ENCODE assay signal across 22 mouse cellular contexts in genomic region chr2:39156821-39157220, GRCm38 (mm10). TPM values are rescaled to one million over a fixed set of nuclear protein-coding genes. Genes with fewer than 3 reads are reported as not detected.
A peak's percentile ranks its signal among the peaks of the same experiment; 100 is the strongest.
DNase-seq lines count a peak whose midpoint lies in the region; ATAC-seq and TF ChIP-seq lines count a peak whose summit lies in the region.
"Had no signal": no experiment of that assay in that cellular context is flagged by ENCODE, and none has a peak within 500 bp of the region (broad histone marks: within the 10 kb centered on the region; RNA-seq: fewer than 3 reads in every experiment).

No protein-coding gene starts in this region.

- H3K4me2 ChIP-seq in CH12.LX (ENCODE audit: insufficient read depth, low read depth, poor library complexity, severe bottlenecking), result no peak overlapping the region
- H3K4me2 ChIP-seq: heart, embryonic 11.5 days; hindbrain, embryonic 15.5 days had no signal

- no peak overlapping the region for H3K27ac ChIP-seq in CH12.LX (ENCODE audit: insufficient read depth, low read depth)
- H3K27ac ChIP-seq: forebrain, embryonic 10.5 days; hindbrain, embryonic 15.5 days had no signal

- ATAC-seq in granulocyte monocyte progenitor cell, adult 5-6 weeks (replicated peaks; ENCODE audit: poor library complexity, severe bottlenecking), result peak; percentile 35
- ATAC-seq: forebrain, embryonic 14.5 days; forebrain, postnatal 0 days; intestine, postnatal 0 days had no signal

- no peaks in the 10 kb centered on the region for H3K79me2 ChIP-seq in CH12.LX (replicated peaks; ENCODE audit: control insufficient read depth, extremely low read depth, insufficient read depth, poor library complexity, severe bottlenecking)

- no peak for TF ChIP-seq POLR2A in CH12.LX (IDR thresholded peaks at IDR 0.05; ENCODE audit: low read depth, low read length)

- TF ChIP-seq RAD21 in CH12.LX (IDR thresholded peaks at IDR 0.05; ENCODE audit: low read depth, low read length), result no peak

- no peaks in the 10 kb centered on the region for H3K9me3 ChIP-seq in CH12.LX (replicated peaks; ENCODE audit: low read length)
- H3K9me3 ChIP-seq: forebrain, embryonic 10.5 days; G1E; hindbrain, embryonic 15.5 days had no signal

- dilution Hi-C loops in CH12.LX (cut with MboI; ENCODE audit: extremely low pct_ligation_motif_present, extremely low pct_unique_long_range_greater_than_20kb, low sequenced_read_pairs), result no loop called here

- no peak overlapping the region for H3K9ac ChIP-seq in CH12.LX (ENCODE audit: insufficient read depth, low read depth)
- H3K9ac ChIP-seq: forebrain, postnatal 0 days; hindbrain, embryonic 15.5 days had no signal

- H3K27me3 ChIP-seq in CH12.LX (replicated peaks), result no peaks in the 10 kb centered on the region
- H3K27me3 ChIP-seq: hindbrain, embryonic 15.5 days had no signal

- H3K36me3 ChIP-seq in CH12.LX (replicated peaks in 1 of 2; ENCODE audit: control insufficient read depth in 1 of 2, insufficient read depth in 1 of 2, low read length in 1 of 2), result peaks cover 0 to 20% of the 10 kb centered on the region in 2 experiments

- no peak for TF ChIP-seq EP300 in CH12.LX (IDR thresholded peaks at IDR 0.05; ENCODE audit: low read length)

- intact Hi-C loops in heart, postnatal 25 days (cut with DNase I), result no loop called here

- no peak overlapping the region for H3K4me3 ChIP-seq in CH12.LX (replicated peaks in 1 of 3; ENCODE audit: low read depth in 2 of 3, low read length in 2 of 3, poor library complexity in 1 of 3)
- H3K4me3 ChIP-seq: forebrain, embryonic 10.5 days; hindbrain, embryonic 15.5 days had no signal

- peaks cover 6 to 24% of the 10 kb centered on the region in 2 experiments; a peak in 3 of 4 replicates for H3K4me1 ChIP-seq in CH12.LX (ENCODE audit: control insufficient read depth in 1 of 2, insufficient read depth in 2 of 2)
- H3K4me1 ChIP-seq: forebrain, embryonic 10.5 days; hindbrain, embryonic 15.5 days had no signal

- DNase-seq in 416B (ENCODE audit: low read depth), result peak; percentile 54
- DNase-seq in CH12.LX (ENCODE audit: extremely low read depth), result peak; percentile 8
- no peak for DNase-seq in left cerebral cortex, adult 11 months (ENCODE audit: low spot score)
- no peak for DNase-seq in heart, postnatal 25 days (ENCODE audit: low spot score)
- no peak for DNase-seq in thymus, adult 18-20 months
- DNase-seq: adrenal gland, adult 2 months; adrenal gland, postnatal 14 days; cerebellum, adult 11-12 months; cerebellum, adult 8-10 months; cerebellum, postnatal 10 days; cerebellum, postnatal 36 days; forebrain, postnatal 0 days; gastrocnemius, postnatal 25 days; heart, postnatal 36 days; kidney, adult 2 months had no signal

- TF ChIP-seq CTCF in CH12.LX (conservative IDR thresholded peaks at IDR 0.05 in 1 of 2, IDR thresholded peaks at IDR 0.05 in 1 of 2; ENCODE audit: low read depth in 2 of 2, low read length in 2 of 2), result no peak

- in situ Hi-C loops in CH12.LX (cut with MboI; ENCODE audit: low pct_ligation_motif_present, low pct_unique_long_range_greater_than_20kb, low sequenced_read_pairs), result loop anchor here (5.0 kb wide), 1 partner anchor 125 kb away; no protein-coding TSS in a partner anchor

TF ChIP-seq in CH12.LX, 34 proteins besides CTCF, POLR2A, EP300 and RAD21:
- no peak for TF ChIP-seq TBP (conservative IDR thresholded peaks at IDR 0.05; ENCODE audit: low read depth, low read length)
- no peak for TF ChIP-seq TCF12 (IDR thresholded peaks at IDR 0.05; ENCODE audit: low read depth, low read length)
- no peak for TF ChIP-seq ETS1 (conservative IDR thresholded peaks at IDR 0.05; ENCODE audit: low read depth, low read length)
- no peak for TF ChIP-seq NELFE (IDR thresholded peaks at IDR 0.05; ENCODE audit: low read depth, low read length)
- TF ChIP-seq JUND (conservative IDR thresholded peaks at IDR 0.05; ENCODE audit: low read depth, low read length), result no peak
- TF ChIP-seq KAT2A (IDR thresholded peaks at IDR 0.05; ENCODE audit: insufficient replicate concordance, low read length), result no peak
- TF ChIP-seq MXI1 (IDR thresholded peaks at IDR 0.05; ENCODE audit: low read depth, low read length), result no peak
- TF ChIP-seq ZMIZ1 (IDR thresholded peaks at IDR 0.05; ENCODE audit: low read depth, low read length), result no peak
- no peak for TF ChIP-seq POLR2AphosphoS2 (IDR thresholded peaks at IDR 0.05; ENCODE audit: low read depth, low read length)
- TF ChIP-seq MAX (IDR thresholded peaks at IDR 0.05; ENCODE audit: low read length), result no peak
TF ChIP-seq in CH12.LX: peak in this region for 0.

RNA-seq across cellular contexts. Expression of gene Scai, which starts 33.7 kb away (rescaled TPM):
- 4.2 and 4.4 TPM in 2 replicates for total RNA-seq in CH12.LX (2012; rRNA removed)
- total RNA-seq in CH12.LX (2014; rRNA removed), result 4.7 and 8.3 TPM in 2 replicates
- 4.8 and 7.9 TPM in 2 replicates for polyA plus RNA-seq in CH12.LX (2012; ENCODE audit: insufficient read length, low read depth)
- total RNA-seq in granulocyte monocyte progenitor cell, adult 5-6 weeks (2014; fragmentation: Nextera tagmentation), result 6.5 and 13.0 TPM in 2 replicates
- total RNA-seq in granulocyte monocyte progenitor cell, adult 5-6 weeks (2017), result 4.4 and 7.2 TPM in 2 replicates
- 1 to 10 TPM; 4.7 to 6.6 TPM for total RNA-seq in heart, postnatal 25 days (2021)

Comparison
In these comparisons a context has a peak if more than half of its experiments do, and no peak if none do; other contexts are left out.
1. DNase-seq: peak in 416B (single experiment) and CH12.LX (single experiment); none in left cerebral cortex, adult 11 months (single experiment), heart, postnatal 25 days (single experiment) and thymus, adult 18-20 months (0 of 2).